Mouse (Mus musculus): ENCODE data around the gene Sh3bp5.
A peak's percentile ranks its signal among the peaks of the same experiment; 100 is the strongest.

The Sh3bp5 gene

DNA sequence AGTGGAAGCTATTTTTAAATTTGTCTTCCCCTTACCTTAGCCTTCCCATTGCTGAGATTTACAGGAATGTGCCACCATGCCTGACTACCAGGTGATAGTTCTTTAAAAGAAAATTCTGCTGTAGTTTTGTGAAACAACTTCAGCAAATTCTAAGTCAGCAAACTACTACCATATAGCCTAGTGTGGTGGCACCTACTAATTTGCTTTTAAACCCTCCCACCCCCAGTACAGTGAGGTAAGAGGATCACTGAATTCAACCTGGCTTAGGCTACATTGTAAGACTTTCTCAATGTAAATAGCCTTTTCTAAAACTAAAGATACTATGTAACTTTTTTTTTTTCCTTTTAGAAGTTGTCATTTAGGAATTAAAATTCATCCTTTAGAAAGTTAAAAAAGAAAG lies 97.9 kb downstream of the Sh3bp5 start:
- DNase-seq (ENCODE audit: low read depth, low spot score): peak; percentile 58

DNA sequence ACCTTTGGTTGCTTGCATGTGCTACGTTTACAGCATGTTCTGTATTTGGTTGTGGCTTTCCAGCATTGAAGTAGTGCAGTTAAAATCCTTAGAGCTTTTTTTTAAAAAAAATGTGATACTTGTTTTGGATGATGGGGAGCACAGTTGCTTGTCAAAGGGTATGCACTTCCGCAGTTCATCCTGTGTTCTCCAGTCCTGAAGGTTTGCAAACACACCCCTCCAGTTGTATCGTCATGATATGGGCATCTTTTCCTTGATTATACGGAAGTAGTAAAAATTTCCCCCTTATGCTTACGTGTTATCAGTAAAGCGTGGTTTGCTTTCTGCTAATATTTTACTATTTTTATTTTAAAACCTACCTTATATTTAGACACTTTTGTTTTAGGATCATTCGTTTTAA lies 98.5 kb downstream of the Sh3bp5 start:
- DNase-seq (ENCODE audit: low read depth, low spot score): peak; percentile 66

DNA sequence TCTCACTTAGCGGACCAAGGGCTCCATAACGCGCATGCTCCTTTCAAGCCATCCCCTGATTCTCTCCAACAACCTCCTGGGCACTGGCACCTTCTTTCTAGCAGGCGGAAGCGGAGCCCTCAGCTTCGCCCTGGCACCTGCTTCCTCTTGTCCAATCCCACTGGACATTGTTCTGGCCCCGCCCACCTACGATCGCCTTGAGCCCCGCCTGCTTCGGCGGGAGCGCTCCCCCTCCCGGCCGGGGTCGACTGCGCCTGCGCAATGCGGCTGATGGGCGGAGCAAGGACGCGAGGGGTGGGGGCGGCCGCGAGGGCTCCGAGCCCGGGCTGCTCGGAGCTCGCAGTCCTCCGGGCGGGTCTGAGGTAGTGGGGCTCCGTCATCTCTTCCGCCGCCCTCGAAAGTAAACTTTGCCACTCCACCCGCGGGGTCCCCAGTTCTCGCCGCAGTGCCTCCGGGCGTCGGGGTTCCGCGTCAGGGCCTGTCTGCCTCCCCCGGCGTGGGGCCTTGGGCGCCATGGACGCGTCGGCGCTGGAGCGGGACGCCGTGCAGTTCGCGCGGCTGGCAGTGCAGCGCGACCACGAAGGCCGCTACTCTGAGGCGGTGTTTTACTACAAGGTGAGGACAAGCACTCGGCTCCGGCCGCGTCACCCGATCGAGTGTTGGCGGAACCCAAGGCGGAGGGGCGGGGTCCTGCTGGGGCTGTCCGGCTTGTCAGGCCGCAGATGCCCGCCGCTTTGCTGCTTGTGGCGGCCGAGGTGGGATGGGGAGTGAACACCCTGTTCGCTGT lies 99.3 kb downstream of the Sh3bp5 start, which contains the start of gene Capn7:
Gene Capn7 (plus strand): TSS at position 270 of the 787 bp plus-strand sequence.
- peak; percentile 99 for DNase-seq (ENCODE audit: low read depth, low spot score)

DNA sequence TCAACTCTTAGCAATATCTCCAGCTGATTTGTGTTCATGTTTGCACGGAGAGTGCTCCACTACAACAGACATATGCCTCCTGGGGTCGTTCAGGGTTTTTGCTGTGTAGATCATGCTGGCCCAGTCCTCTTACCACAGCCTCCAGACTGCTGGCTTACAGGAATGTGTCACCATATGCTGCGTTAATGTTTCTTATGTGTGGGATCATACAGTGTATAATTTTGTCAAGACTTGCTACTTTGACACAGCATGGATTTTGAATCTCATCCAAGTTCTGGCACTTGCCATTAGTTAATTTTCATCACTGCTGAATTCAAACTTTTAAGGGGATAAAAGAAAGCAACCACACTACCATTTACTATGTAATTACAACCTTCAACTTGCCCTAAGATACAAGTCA lies 100.1 kb downstream of the Sh3bp5 start:
- no peak for DNase-seq (ENCODE audit: low read depth, low spot score)

DNA sequence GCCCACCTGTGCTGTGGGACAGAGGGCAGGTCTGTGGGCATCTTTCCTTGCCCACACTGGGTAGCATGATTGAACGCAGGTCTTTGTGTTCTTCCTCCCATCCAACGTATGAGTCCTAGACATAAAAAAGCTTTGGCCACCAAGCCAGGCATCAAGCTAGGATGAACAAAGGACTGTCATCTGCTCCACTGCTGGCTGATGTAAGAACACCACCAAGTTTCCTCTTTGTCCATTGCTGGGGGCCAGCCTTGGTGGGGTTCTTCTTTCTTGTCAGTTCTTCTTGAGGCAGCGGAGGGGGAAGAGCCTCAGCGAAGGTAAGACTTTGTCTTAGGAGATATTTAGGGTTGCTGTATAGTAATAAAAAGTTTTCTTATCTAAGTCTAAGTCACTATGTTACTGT lies 104.9 kb downstream of the Sh3bp5 start:
- no peak for DNase-seq (ENCODE audit: low read depth, low spot score)

DNA sequence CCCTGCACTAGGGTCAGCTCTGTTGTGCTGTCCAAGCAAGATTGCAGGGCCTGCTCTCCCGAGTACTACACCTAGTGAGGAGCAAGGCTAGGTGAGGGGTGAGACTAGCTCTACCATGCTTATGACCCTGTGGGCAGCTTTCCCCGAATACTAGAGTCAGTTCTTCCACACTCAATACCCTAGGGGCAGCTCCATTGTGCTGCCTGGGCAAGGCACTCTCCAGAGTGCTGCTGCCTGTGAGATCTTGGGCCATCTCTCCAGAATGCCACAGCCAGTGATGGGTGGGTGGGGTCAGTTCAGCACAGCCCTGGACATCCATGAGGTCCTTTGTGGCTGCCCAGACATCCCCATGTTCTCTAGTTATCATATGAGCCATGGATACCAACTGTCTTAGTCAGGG lies 106.1 kb downstream of the Sh3bp5 start:
- no peak for DNase-seq (ENCODE audit: low read depth, low spot score)

- DNase-seq (ENCODE audit: low read depth, low spot score): peak; percentile 36
Measured at GRCm38 (mm10) chr14:31327681-31328080, 108.2 kb downstream of the Sh3bp5 start.

GRCm38 (mm10) chr14:31327196-31327595 lies 108.7 kb downstream of the Sh3bp5 start:
- peak; percentile 31 for DNase-seq (ENCODE audit: low read depth, low spot score)

DNA sequence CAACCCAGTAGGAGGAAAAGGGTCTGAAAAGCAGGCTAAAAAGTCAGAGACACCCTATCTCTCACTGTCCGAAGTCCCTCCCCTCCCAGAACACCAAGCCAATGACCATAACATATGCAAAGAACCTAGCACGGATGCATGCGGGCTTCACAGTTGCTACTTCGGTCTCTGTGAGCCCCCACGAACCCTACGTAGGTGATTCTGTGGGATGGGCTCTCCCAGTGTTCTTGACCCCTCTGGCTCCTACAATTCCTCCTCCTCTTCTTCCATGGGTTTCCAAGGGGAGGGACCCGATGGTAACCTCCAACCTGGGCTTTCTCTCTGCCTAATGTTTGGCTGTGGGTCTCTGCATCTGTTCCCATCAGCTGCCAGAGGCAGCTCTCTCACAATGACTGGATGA lies 109.1 kb downstream of the Sh3bp5 start:
- DNase-seq (ENCODE audit: low read depth, low spot score): no peak

GRCm38 (mm10) chr14:31325551-31325950 lies 110.3 kb downstream of the Sh3bp5 start:
- DNase-seq (ENCODE audit: low read depth, low spot score): peak; percentile 47

DNA sequence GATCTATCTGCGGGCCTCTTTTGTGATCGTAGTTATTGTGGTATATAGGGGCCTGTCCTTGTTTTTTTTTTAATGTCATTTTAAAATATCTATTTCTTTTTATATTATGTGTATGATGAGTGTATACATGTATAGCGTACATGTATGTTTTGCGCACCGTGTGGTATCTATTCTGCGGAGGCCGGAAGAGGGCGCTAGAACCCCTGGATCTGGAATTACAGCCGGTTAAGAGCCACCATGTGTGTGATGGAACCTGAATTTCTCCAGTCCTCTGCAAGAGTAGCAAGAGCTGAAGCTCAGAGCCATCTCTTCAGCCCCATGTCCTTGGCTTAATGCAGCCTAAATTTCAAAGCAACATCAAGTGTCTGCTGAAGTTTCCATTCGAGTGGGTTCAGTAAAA lies 111.0 kb downstream of the Sh3bp5 start:
- DNase-seq (ENCODE audit: low read depth, low spot score): peak; percentile 78

DNA sequence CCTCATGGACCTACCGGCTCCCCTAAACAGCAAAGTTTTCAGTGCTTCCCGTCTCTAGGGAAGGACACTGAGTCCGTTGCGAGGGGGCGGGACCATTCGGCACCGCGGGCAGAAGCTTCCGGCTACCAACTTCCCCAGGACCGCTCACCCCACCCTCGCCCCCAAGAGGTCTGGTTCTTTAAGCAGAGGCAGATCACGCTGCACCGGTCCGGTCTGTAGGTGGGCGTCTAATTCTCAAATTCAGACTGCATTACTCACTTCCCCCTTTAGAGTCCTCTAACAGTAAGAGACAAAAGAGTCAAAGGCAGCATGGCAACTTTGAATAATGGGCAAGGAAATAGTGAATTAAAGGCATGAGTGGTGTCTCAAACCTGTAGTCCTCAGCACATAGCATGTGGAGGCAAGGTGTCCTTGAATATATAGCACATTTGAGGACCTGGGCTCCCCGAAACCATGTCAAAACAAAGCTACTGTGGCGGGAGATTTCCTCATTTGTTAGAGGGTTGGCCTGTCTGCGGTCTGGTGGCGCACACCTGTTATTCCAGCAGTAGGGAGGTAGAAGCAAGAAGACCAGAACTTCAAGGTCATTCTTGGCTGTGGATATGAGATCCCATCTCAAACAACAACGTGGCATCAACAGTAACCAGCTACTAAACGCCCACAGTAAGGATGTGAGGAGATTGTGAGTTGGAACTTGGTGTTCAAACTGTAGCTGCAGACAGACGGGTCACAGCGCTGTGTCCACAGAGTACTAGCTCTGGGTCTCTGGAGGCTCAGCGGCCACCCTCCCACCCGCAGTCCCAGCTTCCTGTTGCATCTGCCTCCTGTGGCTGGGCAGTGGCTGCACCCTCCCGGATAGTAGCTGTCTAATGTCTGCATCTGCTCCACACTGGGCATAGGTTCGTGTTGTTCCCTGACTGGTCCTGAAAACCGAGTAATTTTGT lies 111.8 kb downstream of the Sh3bp5 start, which contains the start of gene Dnah1:
Gene Dnah1 (minus strand): TSS at position 48 of the 944 bp plus-strand sequence.
- DNase-seq (ENCODE audit: low read depth, low spot score): peak; percentile 80

GRCm38 (mm10) chr14:31323189-31323588 lies 112.7 kb downstream of the Sh3bp5 start:
- DNase-seq (ENCODE audit: low read depth, low spot score): peak; percentile 27

- no peak for DNase-seq (ENCODE audit: low read depth, low spot score)
Measured at GRCm38 (mm10) chr14:31322191-31322590, 113.7 kb downstream of the Sh3bp5 start.

DNA sequence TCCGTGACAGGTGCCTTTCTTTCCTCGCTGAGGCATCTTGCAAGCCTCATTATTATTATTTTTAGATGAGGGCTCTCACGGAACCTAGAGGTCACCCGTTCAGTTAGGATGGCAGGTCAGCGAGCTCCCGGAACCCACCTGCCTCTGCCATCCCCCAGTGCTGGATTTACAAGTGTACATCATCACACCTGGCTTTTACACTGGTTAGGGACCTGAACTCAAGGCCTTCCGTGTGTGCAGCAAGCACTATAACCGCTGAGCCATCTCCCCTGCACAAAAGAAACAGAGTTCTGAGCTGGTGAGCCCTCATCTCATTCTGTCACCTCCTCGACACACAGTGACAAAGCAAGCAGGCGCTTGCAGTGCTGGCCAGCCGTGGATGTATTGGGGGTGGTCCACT lies 114.7 kb downstream of the Sh3bp5 start:
- DNase-seq (ENCODE audit: low read depth, low spot score): no peak

DNA sequence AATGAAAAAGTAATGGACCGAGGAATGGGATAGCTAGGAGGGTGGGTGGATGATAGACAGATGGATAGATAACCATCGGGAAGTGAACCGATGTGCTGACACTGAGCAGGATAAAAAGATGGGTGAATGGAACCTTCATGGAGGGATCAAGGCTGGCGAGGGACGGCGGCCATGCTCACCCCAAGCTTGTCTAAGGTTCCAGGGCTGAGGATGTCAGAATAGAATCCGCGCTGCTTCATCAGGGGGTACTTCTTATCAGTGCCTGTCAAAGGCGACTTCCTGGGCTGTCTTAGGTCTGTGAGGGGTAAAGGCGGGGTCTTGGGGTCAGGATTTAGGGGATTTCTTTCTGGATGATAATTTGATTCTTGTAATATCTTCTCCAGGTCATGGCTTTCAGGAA lies 116.3 kb downstream of the Sh3bp5 start:
- no peak for DNase-seq (ENCODE audit: low read depth, low spot score)

DNA sequence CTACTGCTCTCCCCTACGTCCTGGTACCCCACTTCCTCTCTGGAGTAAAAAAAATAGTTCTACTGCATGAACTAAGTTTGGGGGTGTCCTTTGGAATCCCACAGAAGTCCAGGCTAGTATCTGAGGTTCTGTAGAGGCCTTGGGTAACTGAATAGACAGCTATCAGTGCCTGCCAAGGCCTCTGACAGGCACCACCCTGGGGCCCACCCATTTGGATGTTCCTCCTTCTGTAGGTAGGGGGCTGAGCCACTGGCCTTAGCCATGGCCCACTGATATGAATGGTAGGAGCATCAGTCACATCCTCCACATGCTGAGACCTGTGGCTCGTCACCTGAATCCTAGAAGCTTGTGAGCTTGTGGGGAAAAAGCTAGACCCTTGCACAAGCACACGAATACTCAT lies 118.1 kb downstream of the Sh3bp5 start:
- DNase-seq (ENCODE audit: low read depth, low spot score): no peak

GRCm38 (mm10) chr14:31316613-31317012 lies 119.3 kb downstream of the Sh3bp5 start:
- no peak for DNase-seq (ENCODE audit: low read depth, low spot score)

DNA sequence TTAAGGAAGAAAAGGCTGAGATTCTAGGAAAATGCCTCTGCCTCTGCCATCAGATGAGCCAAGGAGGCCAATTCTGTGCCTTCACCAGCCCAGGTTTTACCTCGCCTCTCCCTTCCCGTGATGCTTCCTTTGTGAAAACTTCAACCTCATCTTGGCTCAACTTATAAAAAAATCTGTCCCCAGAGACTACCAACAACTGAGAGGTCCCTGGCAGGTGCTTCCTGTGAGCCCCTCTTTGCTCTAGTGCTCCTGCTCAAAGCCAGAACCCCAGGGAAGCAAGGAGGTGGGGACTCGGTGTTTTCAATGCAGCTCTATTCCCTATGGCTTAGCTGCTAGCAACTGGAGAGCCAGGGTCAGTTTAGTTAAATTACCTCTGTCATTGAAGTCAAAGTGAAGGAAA lies 122.7 kb downstream of the Sh3bp5 start:
- peak; percentile 55 for DNase-seq (ENCODE audit: low read depth, low spot score)

All from A20 (cell line).